Mouse (Mus musculus): ENCODE measurements at regions not wholly inside any gene's neighbourhood (a gene's known extent, or its start where the extent isn't known, plus 50 kb on each side); places are given as distances from the start of the nearest gene placed in this dataset.
"Not testable (repeated sequence)": the region's sequence is repeated elsewhere in the genome, so short reads cannot be mapped to it uniquely, and the experiment has no call there.

GRCm38 (mm10) chr2:160507371-160507770 lies 138.3 kb upstream of the Top1 start:
- DNase-seq (ENCODE audit: low read depth, low spot score) = no peak

DNA sequence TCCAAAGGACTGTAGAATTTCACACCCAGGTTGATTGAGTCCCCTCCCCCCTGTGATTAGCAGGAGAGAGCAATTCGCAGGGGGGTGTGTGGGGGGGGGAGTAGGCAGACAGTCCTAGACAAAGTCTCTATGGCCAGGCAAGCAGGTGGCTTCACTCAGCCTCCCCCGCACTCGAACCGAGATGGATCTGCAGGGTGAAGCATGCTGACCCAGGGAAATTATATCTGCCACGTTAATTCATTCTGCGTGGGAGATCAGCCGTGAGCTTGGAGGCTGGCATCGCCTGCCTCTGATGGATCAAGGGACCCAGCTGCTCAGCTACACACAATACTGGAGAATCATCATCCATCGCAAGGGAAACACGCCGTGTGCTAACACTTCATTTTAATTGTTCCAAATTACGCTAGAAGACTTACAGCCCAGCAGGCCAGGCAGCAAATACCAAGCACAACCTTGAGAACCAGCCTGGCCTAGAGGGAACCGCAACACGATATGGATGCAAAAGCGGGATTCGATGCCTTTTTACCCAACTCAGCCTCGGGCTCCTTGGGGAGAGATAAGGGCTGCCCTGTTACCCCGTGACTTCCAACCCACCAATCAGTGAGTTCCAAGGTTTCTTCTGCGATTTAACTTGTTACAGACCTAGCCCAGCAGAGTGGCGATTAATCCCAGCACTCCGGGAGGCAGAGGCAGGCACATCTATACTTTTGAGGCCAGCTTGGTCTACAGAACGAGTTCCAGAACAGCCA lies 137.7 kb upstream of the Top1 start:
- DNase-seq (ENCODE audit: low read depth, low spot score) = peak; percentile 55

DNA sequence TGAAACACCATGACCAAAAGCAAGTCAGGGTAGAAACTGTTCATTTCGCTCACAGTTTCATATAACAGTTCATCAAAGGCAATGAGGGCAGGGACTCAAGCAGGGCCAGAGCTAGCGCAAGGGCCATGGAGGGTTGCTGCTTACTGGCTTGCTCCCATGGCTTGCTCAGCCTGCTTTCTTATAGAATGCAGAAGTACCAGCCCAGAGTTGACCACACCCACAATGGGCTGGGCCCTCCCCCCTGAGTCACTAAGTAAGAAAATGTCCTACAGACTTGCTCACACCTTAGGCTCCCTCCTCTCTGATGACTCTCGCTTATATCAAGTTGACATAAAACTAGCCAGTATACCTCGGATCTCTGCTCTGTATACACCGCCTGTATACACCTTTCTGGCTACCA lies 135.5 kb upstream of the Top1 start:
- no peak for DNase-seq (ENCODE audit: low read depth, low spot score)

DNA sequence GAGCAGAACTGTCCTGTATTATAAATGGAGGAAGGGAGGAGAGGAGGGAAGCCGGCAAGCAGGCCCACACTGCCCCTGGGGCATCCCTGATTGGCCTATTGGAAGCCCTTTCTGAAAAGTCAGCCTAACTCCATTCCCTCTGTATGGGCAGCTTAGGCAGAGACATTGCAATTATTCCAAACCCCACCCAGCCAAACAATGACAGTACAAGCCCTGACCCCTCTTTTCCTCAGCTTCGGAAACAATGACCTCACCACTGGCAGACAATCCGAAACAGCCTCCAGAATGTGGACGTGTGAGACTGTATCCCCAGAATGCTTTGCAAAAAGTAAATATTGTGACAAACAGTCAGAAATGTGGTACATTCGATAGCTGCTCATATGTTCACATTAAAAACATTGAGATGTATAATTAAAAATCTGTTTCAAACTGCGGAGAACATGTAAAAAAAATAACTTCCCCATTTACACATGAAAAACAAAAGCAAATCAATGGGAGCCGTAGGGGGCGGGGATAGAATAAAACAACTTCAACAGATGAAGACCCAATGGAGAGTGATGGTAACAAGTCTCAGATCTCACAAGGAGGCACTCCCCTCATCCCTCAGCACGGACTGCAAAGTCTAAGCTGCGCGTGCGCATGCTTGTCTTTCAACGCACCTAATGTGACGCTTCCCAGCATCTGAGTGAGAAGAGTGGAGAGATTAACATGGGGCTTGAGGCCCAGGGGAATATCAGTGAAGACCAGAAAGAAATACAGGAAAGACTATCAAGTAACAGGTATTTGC lies 134.9 kb upstream of the Top1 start:
- DNase-seq (ENCODE audit: low read depth, low spot score) = no peak

DNA sequence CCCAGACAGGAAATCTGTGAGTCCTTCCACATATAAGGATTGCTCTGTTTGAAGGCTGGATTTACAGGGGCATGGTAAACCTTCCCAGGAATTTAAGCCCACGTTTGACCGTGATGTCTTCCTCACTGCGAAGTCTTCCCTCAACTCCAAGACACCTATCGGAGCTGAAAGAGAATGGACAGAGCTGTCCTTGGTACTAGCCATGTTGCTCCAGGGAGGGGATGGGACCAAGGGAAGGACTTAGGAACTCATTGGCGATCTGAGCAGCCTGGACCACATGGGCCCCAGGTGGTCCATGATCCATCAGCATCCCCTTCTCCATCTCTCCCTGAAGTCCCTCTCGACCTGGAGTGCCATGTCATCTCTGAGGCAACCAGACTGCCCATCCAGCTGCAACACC lies 130.1 kb upstream of the Top1 start:
- no peak for DNase-seq (ENCODE audit: low read depth, low spot score)

GRCm38 (mm10) chr2:160516526-160516925 lies 129.2 kb upstream of the Top1 start:
- DNase-seq (ENCODE audit: low read depth, low spot score) = no peak

DNA sequence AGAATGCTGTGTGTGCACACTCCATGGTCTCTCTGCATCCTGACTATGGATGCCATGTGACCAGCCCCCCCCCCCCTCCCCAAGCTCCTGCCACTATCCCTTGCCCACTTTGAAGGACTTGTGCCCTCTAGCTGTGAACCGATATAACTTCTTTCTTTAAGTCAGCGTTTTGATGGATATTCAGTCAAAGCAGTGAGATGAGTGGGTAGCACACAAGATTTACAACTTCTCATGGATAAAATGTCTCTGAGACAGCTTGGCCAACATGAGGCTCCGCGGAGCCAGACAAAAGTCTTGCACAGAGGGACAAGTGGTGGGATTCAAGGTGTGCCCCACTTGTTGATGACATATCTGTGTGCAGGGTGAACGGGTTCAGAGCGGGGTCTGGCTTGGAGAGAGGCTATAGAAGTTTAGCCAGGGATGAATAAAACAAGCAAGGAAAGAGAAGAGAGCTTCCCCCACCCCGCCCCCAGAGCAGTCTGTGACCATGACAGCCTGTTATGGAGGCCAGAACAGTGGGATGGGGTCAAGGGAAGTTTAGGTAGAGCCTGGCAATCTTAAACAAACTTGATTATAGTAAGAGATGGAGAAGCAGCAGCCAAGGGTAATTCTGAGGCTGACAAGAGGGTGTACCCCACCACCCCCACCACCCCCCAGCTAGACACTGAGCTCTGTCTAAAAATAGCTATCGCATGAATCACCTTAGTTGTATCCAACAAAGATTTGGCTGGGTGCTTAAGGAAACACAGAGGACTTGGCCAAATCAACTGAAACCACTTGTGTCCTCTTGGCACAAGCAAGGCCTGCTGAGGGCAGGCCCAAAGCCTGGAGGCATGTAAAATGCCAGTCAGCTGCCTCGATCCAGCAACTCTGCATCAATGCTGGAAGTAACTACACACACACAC lies 120.1 kb upstream of the Top1 start:
- DNase-seq (ENCODE audit: low read depth, low spot score) = peak; percentile 35

DNA sequence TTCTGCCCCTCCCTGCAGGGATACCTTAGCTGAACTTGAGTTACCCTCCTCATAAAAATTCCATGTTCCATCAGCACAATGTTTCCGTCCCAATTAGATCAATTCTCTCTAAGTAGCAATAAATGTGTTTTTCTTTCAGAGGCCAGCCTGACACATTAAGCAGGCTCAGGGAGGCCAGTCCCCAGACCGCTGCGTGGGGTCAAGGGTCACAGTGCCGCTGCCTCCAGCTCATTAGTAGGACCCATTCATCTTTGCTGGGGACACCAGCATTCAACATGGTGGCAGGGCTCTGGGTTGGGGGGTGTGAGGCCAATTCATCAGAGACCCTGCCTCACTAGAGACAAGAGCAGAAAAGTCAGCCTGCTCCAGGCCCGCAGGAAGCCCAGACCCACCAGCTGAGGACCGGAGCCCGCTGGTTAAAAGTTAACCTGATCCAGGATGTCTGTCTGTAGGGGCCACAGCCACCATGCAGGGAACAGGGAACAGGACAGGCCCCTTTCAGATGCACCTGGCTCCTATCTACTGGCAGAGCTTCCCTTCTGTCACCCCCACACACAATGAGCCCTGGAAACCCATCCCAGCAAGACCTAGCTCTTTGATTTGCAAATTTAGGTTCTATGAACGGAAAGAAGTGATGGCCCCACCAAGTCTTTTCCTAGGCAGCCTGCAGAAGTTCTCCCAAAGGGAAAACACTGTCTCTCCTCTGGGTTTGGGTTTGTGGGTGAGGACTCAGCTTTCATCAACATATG lies 119.1 kb upstream of the Top1 start:
- DNase-seq (ENCODE audit: low read depth, low spot score) = no peak

DNA sequence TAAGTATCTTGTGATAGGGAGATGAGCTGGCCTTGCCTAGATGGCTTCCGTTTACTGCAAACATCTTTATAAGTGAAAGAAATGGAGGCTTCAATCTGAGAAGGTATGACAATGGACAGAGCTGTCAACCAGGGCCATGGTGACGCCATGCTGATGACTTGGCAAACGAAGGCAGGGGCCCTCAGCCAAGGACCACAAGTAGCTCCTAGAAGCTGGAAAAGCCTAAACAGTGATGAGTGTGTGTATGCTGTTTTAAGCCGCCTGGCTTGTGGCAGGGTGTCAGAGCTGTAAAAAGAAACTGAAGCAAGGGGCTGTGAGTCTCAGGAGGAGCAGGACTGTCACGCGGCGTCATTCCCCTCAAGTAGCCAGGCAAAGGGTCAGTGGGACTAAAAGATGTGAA lies 116.4 kb upstream of the Top1 start:
- no peak for DNase-seq (ENCODE audit: low read depth, low spot score)

- no peak for DNase-seq (ENCODE audit: low read depth, low spot score)
These were observed 115.3 kb upstream of the Top1 start for GRCm38 (mm10) chr2:160530377-160530776.

DNA sequence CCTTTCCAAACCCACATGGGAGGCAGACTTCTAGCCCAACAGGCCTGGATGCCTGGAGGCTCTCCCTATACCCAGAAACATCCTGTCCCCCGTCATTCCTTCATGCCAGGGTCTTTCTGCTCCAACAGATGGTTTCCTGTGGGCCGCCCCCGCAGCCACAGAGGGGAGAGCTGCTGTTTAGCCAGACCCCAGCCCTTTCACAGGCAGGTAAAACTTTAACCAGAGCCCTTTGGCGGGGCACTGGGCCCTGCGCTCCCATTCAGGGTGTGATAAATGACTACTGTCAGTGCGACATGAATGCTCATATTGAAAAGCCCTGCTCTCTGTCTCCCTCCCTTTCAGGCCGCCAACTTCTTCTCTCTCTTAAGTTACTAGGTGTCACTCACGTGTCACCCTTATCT lies 108.4 kb upstream of the Top1 start:
- no peak for DNase-seq (ENCODE audit: low read depth, low spot score)

- DNase-seq (ENCODE audit: low read depth, low spot score) = peak; percentile 16
These were observed 100.2 kb upstream of the Top1 start for GRCm38 (mm10) chr2:160545527-160545926.

DNA sequence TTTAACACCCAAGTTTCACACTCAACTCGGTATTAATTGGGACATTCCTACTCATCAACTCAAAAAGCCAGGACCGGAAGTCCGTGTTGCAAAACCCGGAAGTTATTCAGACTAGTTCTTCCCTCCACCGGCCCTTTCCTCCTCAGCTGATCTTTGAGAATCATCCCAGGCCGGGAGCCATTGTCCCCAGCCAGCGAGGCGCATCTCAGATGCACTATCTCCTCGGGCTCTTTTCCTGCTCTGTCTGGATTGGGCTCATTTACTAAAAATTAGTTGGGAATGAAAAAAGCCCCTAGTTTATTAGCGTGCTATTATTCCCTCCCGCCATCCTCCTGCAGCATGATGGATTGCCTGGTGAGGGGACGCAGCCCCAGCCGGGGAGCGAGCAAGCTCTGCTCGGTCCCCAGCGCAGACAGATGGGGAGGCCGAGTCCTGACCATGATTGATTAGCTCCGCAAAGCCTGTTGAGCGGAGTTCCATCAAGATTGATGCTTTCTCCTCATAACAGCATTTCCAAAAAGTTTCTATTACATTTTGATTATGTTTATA lies 93.5 kb upstream of the Top1 start:
- no peak for DNase-seq (ENCODE audit: low read depth, low spot score)

DNA sequence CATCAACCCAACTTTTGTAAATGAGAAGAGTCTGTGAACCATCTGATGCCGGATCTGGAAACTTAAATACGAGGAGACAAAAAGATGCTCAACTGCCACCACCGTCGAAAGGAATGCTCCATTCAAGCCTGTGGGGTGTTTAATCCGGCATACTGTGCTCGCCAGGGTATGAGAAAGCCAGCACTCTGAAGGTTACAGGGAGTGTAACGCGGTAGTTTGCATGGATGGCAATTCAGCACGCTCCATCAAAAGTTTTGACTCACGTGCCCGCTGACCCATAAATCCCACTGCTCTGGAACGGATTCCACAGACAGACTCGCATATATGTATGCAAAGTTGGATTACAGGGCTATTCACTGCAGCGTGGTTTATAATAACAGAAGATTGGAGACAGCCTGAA lies 84.0 kb upstream of the Top1 start:
- no peak for DNase-seq (ENCODE audit: low read depth, low spot score)

- DNase-seq (ENCODE audit: low read depth, low spot score) = no peak
These were observed 77.9 kb upstream of the Top1 start for GRCm38 (mm10) chr2:160567813-160568212.

GRCm38 (mm10) chr2:160569496-160569895 lies 76.2 kb upstream of the Top1 start:
- DNase-seq (ENCODE audit: low read depth, low spot score) = no peak

GRCm38 (mm10) chr2:160578384-160579320 lies 67.0 kb upstream of the Top1 start:
- DNase-seq (ENCODE audit: low read depth, low spot score) = peak; percentile 86

- no peak for DNase-seq (ENCODE audit: low read depth, low spot score)
These were observed 65.4 kb upstream of the Top1 start for GRCm38 (mm10) chr2:160580250-160580649.

DNA sequence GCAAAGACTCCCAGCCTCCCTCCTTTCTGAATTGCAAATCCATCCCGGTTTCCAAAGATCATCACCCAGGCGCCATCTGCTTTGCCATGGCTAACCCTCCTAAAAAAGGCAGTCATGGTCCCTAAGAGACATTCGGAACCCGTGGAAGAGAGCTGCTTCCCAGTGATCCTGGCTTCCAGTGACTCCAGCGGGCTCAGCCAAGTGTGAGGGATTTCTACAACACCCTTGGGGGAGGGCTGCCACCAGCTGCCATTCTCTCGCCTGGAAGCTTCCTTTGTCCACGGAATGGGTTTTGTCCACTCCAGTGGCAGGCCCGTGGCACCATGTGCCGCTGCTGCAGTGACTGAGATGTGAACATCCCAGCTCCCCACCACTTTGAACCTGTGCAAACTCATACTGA lies 64.7 kb upstream of the Top1 start:
- DNase-seq (ENCODE audit: low read depth, low spot score) = no peak

- DNase-seq (ENCODE audit: low read depth, low spot score) = not testable (repeated sequence)
These were observed 62.7 kb upstream of the Top1 start for GRCm38 (mm10) chr2:160583034-160583433.

Measured in brain, adult 2 months (tissue).